Mouse (Mus musculus): ENCODE measurements around the gene Olfr338. TPM values are rescaled to one million over a fixed set of nuclear protein-coding genes. Genes with fewer than 3 reads are reported as not detected.

Gene Olfr338
- 0.03 TPM in 1 of 2 replicates, not detected in the other for polyA plus RNA-seq (2012; ENCODE audit: low replicate concordance)

GRCm38 (mm10) chr2:36373219-36373618, at the start of gene Olfr338:
TSS of gene Olfr338 (plus strand) at chr2:36373519.

GRCm38 (mm10) chr2:36418647-36419046, 45.3 kb downstream of the Olfr338 start, which contains the start of gene Olfr339:
TSS of gene Olfr339 (plus strand) at chr2:36418947.

Other genes with a start within 250 kb of the Olfr338 start
- 1.3 and 3.5 TPM in 2 replicates for gene Mrrf, start 237.1 kb upstream of the Olfr338 start, polyA plus RNA-seq (2012; ENCODE audit: low replicate concordance)
- gene Rbm18, start 236.7 kb upstream of the Olfr338 start, polyA plus RNA-seq (2012; ENCODE audit: low replicate concordance), result 2.3 and 4.0 TPM in 2 replicates
- gene Ptgs1, start 143.1 kb upstream of the Olfr338 start, polyA plus RNA-seq (2012; ENCODE audit: low replicate concordance), result 5.3 and 11.9 TPM in 2 replicates
- gene Olfr339, start 45.4 kb downstream of the Olfr338 start, polyA plus RNA-seq (2012; ENCODE audit: low replicate concordance), result not detected in 2 replicates
- gene Olfr340, start 79.1 kb downstream of the Olfr338 start, polyA plus RNA-seq (2012; ENCODE audit: low replicate concordance), result not detected in 2 replicates
- not detected in 2 replicates for gene Olfr341, start 108.9 kb downstream of the Olfr338 start, polyA plus RNA-seq (2012; ENCODE audit: low replicate concordance)
- 0.10 TPM in 1 of 2 replicates, not detected in the other for gene Olfr342, start 151.5 kb downstream of the Olfr338 start, polyA plus RNA-seq (2012; ENCODE audit: low replicate concordance)
- 0.02 TPM in 1 of 2 replicates, not detected in the other for gene Olfr344, start 193.1 kb downstream of the Olfr338 start, polyA plus RNA-seq (2012; ENCODE audit: low replicate concordance)